Mouse (Mus musculus) olfactory bulb, adult 2 months (tissue): ENCODE results near the gene Dcun1d3.

Experiments
- CTCF ChIP-seq: fragments of 200-500 bp; IDR thresholded peaks from 2 replicates; pipeline ENCODE4 v1.5.1; 2012; ENCODE audit warnings: low read depth, mild to moderate bottlenecking, low read length, moderate library complexity; ENCODE audit not compliant: insufficient read depth
- POLR2A ChIP-seq: fragments of 200-500 bp; IDR thresholded peaks from 2 replicates; pipeline ENCODE4 v1.6.1; 2012; ENCODE audit warnings: mild to moderate bottlenecking, low read depth, low read length, moderate library complexity; ENCODE audit not compliant: insufficient read depth

- TF ChIP-seq CTCF (no peak), POLR2A (no peak)
These were observed 3.9 kb downstream of the Dcun1d3 start for GRCm38 (mm10) chr7:119892198-119892597.
